Mouse (Mus musculus): ENCODE data around the gene Dnajc22.

Dnajc22 gene

DNA sequence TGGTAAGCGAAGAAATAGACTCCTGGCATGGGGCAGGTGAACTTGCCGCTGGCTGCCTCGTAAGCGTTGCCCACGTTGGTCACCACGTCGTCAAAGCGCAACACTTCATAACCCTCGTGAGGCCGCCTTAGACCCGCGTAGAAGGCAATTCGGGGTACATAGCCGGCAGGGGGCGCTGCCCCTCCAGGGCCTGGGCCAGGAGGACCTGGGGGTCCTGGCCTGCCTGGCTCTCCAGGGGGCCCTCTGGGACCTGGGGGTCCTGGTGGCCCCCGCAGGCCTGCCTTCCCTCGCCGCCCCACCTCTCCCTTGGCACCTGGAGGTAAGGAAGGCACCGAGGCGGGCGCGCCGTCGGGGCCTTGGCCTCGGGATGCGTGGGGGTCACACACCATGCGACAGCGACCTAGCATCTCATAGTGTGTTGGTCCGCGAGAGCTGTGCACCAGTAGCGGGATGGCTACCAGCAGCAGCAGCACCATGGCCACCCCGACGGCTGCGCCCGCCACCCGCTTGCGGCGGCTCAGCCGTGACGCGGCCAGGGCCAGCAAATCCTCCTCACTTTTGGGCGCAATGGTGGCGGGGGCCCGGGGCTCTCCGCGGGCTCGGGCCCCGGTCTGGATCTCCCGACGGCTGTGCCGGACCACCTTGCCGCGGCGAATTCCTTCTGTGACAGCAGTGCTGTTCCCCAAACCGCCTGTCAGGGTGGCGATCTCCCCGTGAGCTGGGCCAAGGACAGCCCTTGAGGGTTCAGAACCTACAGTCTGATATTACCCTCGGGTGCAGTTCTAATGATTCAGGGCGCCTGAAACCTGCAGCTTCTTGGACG is 5.5 kb upstream of the Dnajc22 start, which contains the start of gene C1ql4:
Gene C1ql4, minus strand, starts transcription at position 565 of the 823 bp plus-strand sequence.
- DNase-seq (ENCODE audit: low spot score), result no peak

DNA sequence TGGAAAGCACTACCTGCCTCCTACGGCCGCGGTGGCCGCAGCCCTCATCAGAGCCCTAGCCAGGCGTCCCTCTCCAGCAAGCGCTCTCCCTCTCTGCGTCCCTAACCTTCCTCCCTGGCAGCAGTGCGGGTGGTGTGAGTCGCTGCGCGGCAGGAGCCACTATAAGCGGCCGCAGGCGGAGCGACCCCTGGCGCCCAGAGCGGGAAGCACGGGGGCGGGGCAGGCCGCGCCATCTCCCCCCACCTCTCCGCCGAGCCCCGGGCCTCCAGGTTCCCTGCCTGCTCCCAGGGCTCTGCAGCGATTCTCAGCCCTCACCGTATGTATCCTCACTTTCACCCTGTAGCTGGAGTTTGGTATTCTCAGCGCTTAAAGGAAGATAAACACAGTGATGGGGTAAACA is 4.7 kb upstream of the Dnajc22 start:
- peak; percentile 64 for DNase-seq (ENCODE audit: low spot score)

DNA sequence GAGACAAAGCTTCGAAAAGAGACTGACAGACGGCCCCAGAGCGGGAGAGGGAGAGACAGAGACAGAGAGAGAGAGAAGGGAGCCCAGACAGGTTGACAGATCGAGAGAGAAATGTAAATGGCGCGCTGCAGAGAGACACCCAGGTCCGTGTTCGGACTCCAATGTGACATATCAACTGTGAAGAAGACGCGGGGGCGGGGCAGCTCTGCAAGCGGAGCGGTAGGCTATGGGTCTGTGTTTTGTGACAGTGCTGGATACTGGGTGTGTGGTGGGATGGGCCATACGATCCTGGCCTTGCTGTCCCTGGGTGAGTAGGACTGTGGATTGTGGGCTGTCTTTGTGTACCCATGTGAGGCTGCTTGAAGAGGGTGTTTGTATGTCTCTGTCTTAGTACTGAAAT is 3.9 kb upstream of the Dnajc22 start:
- no peak for DNase-seq (ENCODE audit: low spot score)

DNA sequence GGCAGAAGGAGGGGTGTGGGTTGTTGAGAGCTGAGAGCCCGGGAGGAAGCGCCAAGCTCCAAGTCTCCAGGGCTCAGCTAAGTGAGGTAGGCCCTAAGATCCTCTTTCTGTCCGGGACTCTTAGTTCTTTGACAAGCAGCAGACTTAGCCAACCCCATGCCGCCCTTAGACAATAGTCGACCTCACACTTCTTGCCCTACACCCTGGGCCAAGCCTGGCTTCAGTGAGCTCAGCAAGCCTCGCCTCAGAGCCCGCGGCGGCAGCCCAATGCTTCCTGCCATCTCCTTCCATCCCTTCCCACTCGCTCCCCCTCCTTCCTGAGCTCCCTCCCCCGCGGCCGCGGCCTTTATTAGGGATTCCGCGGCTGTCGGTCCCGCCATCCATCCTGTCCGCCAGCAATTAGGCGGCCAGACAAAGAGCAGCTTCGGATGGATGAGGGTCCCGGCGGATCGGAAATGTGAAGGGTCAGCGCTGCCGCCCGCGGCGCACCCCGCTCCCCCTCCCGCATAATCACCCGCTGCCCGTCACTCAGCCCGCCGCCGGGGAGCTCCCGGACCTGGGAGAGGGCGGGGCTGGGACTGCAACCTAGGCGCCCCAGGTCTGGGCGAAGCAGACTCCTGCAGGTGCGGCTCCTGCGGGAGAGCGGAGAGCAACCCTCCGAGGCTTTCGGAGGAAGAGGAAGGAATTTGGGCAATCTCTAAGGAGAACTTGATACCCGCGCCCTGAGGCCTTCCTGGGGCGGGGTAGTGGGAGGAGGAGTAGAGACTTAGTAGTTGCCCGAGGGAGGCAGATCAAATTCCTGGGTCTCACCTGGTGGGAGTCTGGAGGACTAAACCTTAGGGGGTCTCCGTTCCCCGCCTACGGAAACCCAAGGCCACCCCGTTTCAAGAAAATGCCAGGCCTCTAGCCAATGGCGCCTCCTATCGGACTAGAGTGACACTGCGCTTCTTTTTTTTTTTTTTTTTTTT is 605 bp downstream of the Dnajc22 start:
- DNase-seq (ENCODE audit: low spot score), result peak; percentile 34

DNA sequence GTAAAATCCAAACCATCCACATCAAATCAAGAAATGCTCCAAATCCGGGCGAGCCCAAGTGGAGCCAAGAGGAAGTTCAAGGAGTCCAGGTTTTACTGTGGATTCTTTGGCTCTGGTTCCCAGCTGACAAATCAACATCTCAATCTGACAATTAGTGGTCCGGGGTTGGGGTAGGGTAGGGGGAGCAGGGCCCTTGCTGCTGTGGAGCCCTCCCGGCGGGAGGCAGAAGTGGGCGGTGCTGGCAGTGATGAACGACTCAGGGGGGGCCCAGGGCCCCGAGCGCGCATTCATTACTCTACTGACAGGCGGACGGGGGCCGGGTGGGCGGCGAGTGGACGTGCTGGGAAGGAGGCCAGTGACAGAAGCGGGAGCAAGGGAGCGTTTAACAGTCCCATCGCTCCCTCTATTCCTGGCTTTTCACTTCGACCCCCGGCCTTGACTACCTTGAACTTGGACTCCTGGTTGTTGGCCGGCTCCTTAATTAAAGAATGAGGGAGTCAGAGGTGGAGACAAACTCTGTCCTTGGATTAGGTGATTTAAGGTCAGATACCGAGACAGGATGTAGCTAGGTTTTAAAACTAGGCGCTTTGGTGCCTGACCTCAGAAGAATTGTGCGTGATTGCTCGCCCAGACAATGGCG is 1.8 kb downstream of the Dnajc22 start:
- no peak for DNase-seq (ENCODE audit: low spot score)

DNA sequence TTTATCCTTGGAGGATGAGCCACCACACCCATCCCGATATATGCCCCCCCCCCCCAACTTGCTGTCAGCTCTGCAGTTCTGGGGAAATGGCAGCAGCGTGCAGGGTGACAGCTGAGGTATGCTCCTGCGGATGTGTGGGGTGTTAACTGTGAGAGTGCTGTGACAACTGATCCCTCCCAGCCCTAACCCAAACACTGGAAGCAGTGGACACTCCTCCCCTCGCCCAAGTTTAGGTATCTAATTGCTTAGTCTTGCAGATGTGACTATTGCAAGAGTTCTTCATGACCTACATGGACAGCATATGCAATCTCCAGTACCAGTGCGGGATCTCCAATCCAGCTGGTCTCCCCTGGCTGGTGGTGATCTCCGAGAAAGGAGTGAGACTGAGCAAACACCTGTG is 2.4 kb downstream of the Dnajc22 start:
- DNase-seq (ENCODE audit: low spot score), result no peak

DNA sequence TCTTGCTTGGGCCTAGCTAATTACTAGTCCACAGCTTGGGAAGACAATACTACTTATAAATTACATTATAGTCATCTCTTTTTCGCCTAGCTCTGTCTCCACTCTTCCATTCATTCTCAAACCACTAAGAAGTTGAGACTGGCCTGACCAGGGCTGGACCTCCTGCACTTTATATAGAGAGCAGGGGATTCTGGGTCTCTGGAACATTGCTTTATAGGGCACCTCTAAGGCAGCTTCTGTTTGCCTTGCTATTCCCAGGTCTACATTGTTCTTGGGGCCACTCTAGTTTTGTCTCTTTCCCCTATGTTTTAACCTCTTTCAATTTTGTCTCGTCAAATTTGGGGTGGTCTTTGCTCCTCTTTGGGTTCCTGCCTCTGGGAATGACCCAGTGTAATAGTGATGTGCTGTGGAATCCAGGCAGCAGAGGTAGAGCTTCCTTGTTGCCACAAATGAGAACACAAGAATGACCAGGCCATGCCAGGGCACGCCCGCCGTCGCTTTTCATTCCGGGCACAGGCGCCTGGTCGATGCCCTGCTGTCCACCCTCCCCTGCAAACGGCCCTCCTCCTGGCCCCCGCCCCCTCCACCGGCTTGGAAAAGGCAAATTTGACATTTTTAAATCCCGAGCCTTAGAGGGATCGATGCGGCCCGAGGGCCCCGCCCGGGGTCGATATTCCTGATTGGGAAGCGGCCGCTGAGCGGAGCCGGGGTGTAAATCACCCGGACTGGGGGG is 3.3 kb downstream of the Dnajc22 start:
- no peak for DNase-seq (ENCODE audit: low spot score)

DNA sequence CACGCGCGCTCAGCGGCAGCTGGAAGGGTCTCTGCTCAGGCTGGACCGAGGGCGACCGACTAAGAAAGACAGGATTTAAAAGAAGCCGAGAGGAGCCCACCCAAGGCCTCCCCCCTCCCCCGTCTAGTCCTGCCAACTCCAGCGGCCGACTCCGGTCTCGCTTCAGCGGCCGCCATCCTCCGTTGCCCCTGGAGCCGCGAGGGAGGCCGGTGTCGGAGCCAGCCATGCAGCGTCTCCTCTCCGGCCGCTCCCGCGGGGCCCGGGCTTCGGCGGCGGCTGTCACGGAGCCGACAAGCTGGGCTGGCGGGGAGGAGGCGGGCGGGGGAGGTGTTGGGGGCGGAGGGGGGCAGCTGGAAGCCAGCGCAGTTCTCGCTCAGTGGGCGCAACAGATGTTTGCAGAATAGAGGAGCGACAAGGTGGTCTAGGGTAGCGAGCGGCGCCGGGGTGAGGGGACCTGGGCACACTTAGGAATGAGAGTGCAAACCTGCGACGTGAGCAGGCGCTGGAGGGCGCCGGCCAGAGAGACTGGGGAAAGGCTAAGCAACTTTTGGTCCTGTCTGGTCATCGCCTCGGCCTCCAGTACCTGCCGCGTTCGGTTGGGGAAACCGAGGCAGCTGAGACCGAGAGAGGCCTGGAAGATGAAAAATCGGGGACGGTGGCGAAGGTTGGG is 4.0 kb downstream of the Dnajc22 start:
- no peak for DNase-seq (ENCODE audit: low spot score)

DNA sequence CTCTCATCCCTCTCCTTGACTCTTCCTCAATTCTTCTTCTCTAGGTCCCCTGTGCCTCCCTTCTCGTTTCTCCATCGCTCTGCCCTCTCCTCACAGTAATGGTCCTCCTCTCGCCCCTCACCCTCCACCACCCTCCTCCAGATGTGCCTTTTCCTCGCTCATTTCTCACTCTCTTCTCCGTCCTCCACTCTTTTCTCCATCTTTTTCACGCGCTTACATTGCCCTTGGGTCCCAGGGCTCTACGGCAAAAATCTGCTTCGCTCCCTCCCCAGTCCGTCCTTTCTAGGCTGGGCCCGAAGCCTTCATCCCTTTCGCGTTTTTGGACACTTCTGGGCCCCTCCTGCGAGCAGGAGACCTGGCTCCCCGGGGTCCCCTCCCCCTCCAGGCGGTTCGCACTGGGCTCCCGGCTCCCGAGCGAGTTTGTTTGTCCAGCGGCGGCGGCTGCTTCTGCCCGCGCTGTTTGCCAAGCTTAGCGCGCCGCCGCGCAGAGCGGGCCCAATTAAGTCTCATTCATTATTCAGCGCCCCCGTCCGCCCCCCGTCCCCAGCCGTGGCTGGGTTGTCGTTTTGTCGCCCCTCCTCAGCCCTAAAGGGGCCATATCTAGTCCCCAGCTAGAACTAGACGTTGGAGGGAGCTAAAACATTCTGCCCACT is 5.0 kb downstream of the Dnajc22 start:
- DNase-seq (ENCODE audit: low spot score), result peak; percentile 37

DNA sequence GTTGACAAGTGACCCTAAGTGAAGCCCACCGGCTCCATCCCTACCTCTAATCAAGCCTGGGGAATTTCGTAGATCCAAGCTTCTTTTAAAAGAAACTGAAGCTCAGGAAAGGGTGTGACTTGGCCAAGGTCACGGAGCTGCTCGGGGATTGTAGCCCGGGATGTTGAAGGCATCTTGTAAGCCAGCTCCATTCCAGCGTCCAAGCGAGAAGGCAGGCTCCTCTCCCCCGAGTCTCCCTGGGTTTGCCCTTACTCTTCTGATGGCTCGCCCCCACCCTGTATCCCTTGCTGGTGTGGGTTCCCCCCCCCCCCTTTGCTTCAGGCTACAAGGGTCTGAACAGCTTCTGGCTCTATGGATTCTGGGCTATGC is 5.5 kb downstream of the Dnajc22 start:
- no peak for DNase-seq (ENCODE audit: low spot score)

DNA sequence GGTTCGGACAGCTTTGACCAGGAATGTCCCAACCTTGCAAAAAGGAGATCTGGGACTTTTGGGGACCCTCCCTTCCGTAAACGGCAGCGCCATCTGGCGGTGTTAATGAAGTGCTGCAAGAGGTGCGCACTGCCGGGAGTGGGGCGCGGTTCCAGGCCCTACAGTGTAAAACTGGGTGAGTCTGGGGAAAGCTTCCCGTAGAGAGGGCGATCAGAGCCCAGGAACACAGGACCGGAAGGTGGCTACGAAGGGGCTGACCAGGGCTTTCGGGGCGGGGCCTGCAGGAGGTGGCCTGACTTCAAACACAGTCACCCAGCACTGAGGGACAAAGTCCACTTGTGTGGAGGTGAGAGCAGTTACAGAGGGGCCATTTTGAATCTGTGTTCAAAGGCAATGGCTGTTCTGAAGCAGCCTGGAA is 6.2 kb downstream of the Dnajc22 start:
- DNase-seq (ENCODE audit: low spot score), result peak; percentile 69

DNA sequence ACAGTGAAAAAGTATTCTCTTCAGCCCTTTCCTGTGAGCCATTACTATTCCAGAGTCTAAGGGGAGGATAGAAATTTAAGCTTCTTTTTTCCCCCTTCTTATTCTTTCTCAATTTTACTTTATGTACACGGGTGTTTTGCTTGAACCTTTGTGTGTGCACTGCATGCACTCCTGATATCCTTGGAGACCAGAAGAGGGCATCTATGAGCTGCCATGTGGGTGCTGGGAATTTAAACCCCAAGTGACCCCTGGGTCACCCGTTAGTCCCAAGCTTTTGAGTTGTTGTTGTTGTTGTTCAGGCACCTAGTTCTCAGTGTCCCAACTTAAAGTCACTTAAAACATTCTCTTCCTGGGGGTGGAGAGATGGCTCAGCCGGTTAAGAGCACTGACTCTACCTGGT is 7.0 kb downstream of the Dnajc22 start:
- no peak for DNase-seq (ENCODE audit: low spot score)

DNA sequence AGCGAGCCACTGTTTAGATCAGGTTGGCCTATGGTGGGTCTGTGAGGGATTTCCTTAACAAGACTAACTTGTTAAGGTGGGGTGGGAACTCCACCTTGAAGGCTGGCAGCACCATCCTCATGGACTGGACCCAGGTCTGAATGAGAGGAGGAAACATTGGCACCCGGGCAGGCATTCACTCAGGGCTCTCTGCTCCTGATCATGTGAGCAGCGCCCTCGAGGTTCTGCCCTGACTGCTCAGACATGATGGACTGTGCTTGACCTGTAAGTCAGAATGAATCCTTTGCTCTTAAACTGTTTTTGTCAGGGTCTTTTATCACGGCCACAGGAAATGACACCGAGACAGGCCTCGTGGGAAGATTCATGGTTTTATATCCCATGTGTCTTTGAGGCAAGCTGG is 12.3 kb downstream of the Dnajc22 start:
- DNase-seq (ENCODE audit: low spot score), result no peak

DNA sequence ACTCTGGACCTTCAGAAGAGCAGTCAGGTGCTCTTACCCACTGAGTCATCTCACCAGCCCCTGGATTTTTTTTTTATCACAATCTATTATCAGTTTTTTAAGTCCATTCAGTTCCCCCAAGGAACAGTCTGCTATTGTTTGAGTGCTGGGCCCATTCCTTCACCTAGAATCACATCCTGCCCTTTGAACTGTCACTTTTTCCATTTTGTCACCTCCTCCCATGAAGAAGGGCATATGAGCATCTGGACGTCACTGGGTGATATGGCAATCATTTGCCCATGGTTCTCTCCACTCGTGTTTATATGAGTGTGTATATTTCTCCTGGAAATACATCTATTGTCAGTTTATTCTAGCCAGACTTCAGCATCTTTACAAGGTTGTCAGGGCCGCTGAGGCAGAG is 14.9 kb downstream of the Dnajc22 start:
- DNase-seq (ENCODE audit: low spot score), result no peak

DNA sequence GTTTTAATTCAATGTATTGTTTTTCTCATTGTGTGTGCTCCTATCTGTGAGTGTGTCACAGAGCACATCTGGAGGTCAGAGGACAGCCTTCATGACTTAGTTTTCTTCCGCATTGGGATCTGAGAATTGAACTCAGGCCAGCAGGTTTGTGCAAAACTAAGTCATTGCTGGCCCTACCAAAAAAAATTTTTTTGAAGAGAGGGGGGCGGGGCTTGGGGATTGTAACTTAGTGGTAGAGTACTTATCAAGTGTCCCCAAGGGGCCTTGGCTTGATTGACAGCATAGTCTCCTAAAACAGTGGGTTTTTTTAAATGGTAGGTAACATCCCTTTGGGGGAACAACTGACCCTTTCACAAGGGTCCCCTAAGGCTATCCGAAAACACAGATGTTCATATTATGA is 18.2 kb downstream of the Dnajc22 start:
- no peak for DNase-seq (ENCODE audit: low spot score)

DNA sequence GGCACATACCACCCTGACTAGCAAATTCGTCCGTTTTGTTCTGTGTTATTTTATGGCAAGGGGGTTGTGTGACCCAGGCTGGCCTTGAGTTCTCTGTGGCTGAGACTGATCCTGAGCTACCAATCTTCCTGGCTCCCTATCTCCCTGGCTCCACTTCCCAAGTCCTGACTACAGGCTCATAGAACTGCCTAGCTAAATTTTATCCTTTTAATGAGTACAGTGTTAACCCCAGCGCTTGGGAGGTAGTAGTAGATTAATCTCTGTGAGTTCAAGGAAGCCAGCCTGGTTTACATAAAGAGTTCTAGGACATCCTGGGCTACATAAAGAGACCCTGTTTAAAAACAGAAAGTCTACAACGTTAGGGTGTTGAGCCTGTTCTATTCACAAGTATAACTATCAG is 18.8 kb downstream of the Dnajc22 start:
- DNase-seq (ENCODE audit: low spot score), result no peak

DNA sequence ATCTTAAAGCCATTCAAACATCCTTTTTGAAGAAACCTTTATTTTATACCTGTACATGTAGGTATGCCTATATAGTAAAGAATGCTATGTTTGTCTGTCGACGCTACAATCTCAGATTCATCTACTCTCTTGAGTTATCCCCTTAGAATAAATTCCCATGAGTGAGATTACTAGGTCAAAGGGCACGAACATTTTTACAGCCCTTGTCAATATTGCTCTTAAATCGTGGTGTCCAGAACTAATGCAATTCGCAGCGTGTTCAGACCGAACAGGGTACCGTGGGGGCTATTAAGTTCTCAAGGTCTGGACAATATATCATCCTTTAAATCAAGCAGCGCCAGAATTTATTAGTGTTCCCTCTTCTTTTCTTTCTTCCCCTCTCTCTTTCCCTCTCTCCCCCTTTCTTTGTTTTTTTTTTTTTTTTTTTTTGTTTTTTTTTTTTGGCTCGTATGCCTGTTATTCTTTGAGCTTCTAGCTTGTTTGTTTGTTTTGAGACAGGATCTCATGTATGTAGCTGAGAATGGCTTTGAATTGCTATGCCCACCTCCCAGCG is 19.9 kb downstream of the Dnajc22 start:
- no peak for DNase-seq (ENCODE audit: low spot score)

DNA sequence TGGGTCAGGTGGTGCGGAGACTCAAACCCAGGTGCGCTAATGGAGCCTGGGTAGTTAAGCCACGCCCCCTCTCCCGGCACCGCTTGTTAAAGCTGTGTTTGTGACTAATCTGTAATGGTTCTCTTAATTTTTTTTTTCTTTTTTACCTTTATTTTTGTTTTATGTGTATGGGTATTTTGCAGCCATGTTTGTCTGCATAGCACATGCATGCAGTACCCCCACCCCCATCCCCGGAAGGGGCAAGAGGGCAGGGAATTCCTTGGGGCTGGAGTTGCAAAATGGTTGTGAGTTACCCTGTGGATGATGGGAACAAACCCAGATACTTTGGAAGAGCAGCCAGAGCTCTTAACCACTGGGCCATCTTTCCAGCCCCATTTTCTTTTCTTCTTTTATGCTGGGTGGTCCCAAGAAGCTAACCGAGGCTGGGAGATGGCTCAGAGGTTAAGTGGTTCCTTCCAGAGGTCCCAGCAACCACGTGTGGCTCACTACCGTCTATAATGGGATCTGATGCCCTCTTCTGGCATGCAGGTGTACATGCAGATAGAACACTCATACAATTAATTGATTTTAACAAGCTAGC is 20.5 kb downstream of the Dnajc22 start:
- DNase-seq (ENCODE audit: low spot score), result no peak

DNA sequence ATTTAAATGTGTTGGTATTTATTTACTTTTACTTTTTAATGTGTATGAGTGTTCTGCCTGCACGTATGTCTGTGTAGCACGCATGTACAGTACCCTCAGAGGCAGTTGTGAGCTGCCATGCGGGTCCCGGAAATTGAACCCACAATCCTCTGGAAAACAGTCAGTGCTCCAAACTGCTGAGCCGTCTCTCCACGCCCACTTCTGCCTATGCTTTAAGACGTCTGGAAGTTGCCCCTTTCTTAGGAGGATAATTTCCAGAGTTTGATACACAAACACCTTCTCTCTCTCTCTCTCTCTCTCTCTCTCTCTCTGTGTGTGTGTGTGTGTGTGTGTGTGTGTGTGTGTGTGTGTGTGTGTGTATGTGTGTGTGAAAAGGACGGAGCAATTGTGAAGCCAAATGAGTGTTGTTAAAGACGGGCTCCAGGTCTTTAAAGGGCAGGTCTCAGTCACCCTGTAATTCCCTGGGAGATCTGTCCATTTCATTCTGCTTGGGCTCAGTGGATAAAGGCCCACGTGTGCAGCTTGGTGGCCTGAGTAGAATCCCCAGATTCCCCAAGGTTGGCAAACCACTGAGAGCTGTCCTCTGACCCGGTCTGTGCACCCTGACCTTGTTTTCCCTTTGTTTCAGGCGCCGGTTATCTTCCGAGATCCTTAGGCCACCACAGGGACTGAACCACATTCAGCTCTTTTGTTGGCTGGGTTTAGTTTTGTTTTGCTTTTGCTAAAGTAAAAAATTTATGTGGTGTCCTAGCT is 21.5 kb downstream of the Dnajc22 start:
- no peak for DNase-seq (ENCODE audit: low spot score)

All from lung, postnatal 25 days (tissue).